Mouse (Mus musculus): ENCODE data around the gene Inpp5k.

GRCm38 (mm10) chr11:75620136-75620780 lies 10.5 kb upstream of the Inpp5k start:
- no peak for TF ChIP-seq POLR2A (IDR thresholded peaks at IDR 0.05; ENCODE audit: low read depth, low read length)
- no peak for TF ChIP-seq CTCF (IDR thresholded peaks at IDR 0.05; ENCODE audit: extremely low read depth, insufficient read depth, insufficient read length, insufficient replicate concordance)

All from spleen, adult 2 months (tissue).